Mouse (Mus musculus) heart, postnatal 14 days (tissue): ENCODE measurements at regions not wholly inside any gene's neighbourhood (a gene's known extent, or its start where the extent isn't known, plus 50 kb on each side); places are given as distances from the start of the nearest gene placed in this dataset.

Experiments used
- DNase-seq, 2 experiments: peaks; one replicate each; pipeline ENCODE4 v3.0.0; 2021 to 2022
- intact Hi-C: fragments of 180-260 bp; cut with DNase I; formaldehyde crosslinking; loops from one replicate; pipeline ENCODE4 v1.15.1; 2025
- microRNA-seq, 2 experiments: library from miRNA; unstranded; fragments of <30 nt; microRNA quantifications; one replicate each; pipeline ENCODE4 v1.2.0; 2021 to 2022

DNA sequence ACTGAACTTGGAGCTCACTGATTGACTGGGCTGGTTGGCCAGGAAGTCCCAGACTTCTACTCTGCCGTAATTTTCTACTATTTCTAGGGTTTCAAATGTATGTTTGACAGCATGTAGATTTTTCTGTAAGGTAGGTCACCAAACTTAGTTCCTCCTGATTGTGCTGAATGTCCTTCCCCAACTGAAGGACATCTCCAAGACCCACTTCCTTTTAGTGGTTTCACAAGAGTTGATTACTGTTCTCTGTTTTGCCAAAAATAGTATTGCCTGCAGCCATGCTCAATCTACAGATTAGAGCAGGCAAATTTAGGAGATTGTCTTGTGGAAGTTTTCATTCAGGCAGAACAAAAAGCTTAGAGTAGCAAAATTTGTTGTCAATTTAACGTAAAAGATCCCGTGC, 396.7 kb upstream of the Slc8a1 start:
- no peak for DNase-seq
- intact Hi-C loops, result no loop called here

DNA sequence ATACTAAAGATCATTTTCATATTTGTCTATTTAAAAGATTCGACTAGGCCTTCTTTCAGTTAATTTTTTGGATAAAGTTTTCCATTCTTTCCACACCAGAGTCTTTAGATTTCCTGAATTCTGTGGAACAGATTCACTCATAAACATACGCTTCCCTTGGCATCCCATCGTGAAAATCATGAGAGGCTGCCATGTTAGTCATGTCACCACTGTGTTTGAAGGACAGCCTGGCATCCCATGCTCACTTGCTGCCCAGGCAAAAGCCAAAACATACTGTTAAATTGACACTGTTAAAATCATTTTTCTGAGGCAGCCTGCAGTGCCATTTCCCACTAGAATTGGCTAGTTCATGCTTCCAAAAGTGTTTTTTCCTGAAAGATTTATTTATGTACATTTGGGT, 394.8 kb upstream of the Slc8a1 start:
- no peak for DNase-seq
- intact Hi-C loops, result no loop called here

DNA sequence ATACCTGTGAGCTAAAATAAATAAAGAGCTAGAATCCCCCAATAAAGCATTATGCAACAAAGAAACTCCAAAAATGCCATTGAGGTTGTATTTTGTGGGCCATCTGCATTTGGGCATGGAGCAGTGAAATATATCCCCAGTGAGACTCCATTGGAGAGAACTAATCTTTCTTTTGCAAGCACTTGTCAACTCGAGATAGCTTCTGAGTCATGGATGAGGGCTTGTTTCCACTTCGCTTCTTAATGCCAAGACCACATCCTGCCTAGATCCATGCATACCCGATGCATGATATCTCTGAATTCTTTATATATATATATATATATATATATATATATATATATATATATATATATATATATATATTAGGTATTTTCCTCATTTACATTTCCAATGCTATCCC, 349.0 kb upstream of the Slc8a1 start:
- intact Hi-C loops, result no loop called here

DNA sequence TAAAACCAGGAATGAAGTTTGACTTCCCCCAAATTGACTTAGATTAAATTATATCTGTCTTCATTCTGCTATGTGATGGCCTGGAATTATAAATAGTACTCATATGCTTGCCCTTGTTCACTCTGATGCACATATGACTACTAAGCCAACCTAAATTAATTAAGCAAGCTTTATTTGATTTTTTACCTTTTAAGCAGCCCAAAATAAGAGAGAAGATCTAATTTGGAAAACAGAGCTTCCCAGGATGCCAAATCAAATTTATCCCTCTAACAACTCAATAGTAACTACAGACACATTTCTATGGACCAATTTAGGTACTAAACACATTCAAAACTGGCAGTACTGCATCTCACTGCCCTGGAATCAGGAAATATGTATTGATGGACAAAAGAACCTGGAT, 342.1 kb upstream of the Slc8a1 start:
- intact Hi-C loops, result no loop called here

More for the DNA sequence above, 349.0 kb upstream of the Slc8a1 start:
- DNase-seq, result no peak

More for the DNA sequence above, 342.1 kb upstream of the Slc8a1 start:
- DNase-seq, result no peak

Small RNAs in the stretch of these regions (microRNA-seq; reads per million reads assigned to microRNA genes)
- 0 reads per million in 2 experiments for gene Gm23400
- gene Gm27359, result 0 reads per million in 2 experiments
